Mouse (Mus musculus) kidney, adult 2 months (tissue): Measurements from ENCODE around the gene Rnaseh2c. TPM values are rescaled to one million over a fixed set of nuclear protein-coding genes. Genes with fewer than 3 reads are reported as not detected.

Experiments used
- DNase-seq: peaks from one replicate; pipeline ENCODE4 v3.0.0; 2021
- H3K27ac ChIP-seq: fragments of 200-500 bp; 2 replicates; pipeline ENCODE4 v1.5.1; 2012; ENCODE audit warnings: low read depth, low read length, control low read depth, inconsistent platforms; ENCODE audit not compliant: insufficient read depth
- H3K27me3 ChIP-seq: fragments of 200-500 bp; replicated peaks from 2 replicates; pipeline ENCODE4 v1.6.1; 2012; ENCODE audit warnings: mild to moderate bottlenecking, moderate library complexity, low read length, inconsistent platforms; ENCODE audit not compliant: control insufficient read depth, insufficient read depth
- H3K36me3 ChIP-seq: fragments of 200-500 bp; 2 replicates; pipeline ENCODE4 v1.6.1; 2012; ENCODE audit warnings: mild to moderate bottlenecking, moderate library complexity, low read length, inconsistent platforms; ENCODE audit not compliant: control insufficient read depth, insufficient read depth
- H3K4me1 ChIP-seq: fragments of 200-500 bp; 2 replicates; pipeline ENCODE4 v1.6.1; 2011; ENCODE audit warnings: low read length; ENCODE audit not compliant: control insufficient read depth, insufficient read depth
- H3K4me3 ChIP-seq: fragments of 200-500 bp; 2 replicates; pipeline ENCODE4 v1.5.1; 2011; ENCODE audit warnings: mild to moderate bottlenecking, low read depth, low read length, control low read depth; ENCODE audit not compliant: insufficient read depth
- CTCF ChIP-seq: fragments of 200-500 bp; conservative IDR thresholded peaks from 2 replicates; pipeline ENCODE4 v1.5.1; 2011; ENCODE audit warnings: low read depth, mild to moderate bottlenecking, control low read depth, low read length, moderate library complexity, mixed read lengths; ENCODE audit not compliant: insufficient read depth, insufficient read length
- POLR2A ChIP-seq: fragments of 200-500 bp; IDR thresholded peaks from one replicate; pipeline ENCODE4 v1.6.1; 2011; ENCODE audit warnings: low read depth, low read length, control low read depth
- WGBS: fragments of 180-500 bp; shearing (Covaris S2); methylation state at CpG from one replicate; pipeline ENCODE4 v1.1.7; 2018; 5-methylcytosine and 5-hydroxymethylcytosine counted together
- polyA plus RNA-seq: library from polyadenylated mRNA; depleted of rRNA; stranded (reverse); fragments of >200 nt; gene quantifications from 2 replicates; pipeline ENCODE4 v1.2.3, GENCODE M21; 2012

The Rnaseh2c gene
- polyA plus RNA-seq, 1 experiment = 62.3 TPM

DNA sequence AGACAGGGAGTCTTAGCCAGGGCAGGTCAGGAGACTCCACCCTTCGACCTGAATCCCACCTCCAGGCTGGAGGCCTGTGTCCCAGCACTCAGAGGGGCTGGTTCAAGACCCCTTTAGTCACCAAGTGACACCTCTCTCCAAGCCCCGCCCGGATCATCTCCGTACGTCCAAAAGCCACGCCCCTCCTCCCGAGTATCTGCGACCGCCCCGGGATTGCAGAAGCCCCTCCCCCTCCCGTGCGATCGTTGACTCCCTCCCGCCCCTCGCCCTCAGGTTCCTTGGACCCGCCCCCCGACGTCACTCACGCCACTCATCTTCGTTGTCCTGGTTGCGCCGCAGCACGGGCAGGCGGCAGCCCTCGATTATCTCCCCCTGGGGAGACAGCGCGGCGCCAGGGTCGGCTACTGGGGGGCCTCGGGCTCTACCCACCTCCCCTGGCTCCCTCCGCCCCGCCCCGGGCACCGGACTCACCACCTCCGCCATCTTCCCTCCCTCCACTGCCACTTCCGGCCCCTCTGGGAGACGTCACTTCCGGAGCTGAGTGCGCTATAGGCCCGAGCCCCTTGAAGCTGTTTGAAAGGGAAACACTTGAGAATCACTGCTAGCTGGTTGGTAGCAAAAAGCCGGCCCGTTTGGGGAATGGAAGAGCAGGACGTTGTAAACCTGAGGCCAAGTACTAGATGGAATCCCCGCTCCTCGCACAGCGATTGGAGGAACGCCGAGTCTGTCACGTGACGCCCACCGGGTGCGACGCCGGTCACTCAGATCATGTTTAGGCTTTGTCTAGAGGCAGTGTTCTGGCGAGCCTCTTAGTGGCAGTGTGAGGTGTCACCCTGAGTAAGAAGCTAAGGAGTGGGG is 8.1 kb downstream of the Rnaseh2c start, which contains the start of gene Kat5:
TSS of gene Kat5 (minus strand) at position 691 of the 858 bp plus-strand sequence.
- H3K36me3 ChIP-seq = no peaks in the 10 kb centered on the region
- H3K27me3 ChIP-seq = no peaks in the 10 kb centered on the region
- H3K4me1 ChIP-seq = peaks cover 6% of the 10 kb centered on the region; the same call in 1 of the 2 replicates
- WGBS = under 1% methylated on average over 55 of the region's 55 CpGs
- H3K4me3 ChIP-seq = peak within 1 kb of the TSS; percentile 57
- peak; percentile 95 for DNase-seq
- TF ChIP-seq CTCF = no peak
- peak; percentile 48 for TF ChIP-seq POLR2A
- peak within 1 kb of the TSS; percentile 83 for H3K27ac ChIP-seq

DNA sequence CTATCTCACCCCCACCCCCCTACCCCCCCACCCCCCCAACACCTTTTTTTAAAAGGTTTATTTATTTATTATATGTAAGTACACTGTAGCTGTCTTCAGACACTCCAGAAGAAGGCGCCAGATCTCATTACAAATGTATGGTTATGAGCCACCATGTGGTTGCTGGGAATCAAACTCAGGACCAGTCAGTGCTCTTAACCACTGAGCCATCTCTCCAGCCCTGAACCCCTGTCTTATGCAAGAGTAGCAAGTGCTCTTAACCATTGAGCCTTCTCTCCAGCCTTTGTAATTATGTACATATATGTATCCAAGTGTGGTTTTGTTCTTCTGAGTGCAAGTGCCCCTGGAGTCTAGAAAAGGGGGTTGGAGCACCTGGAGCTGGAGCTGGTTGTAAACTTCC is 10.3 kb downstream of the Rnaseh2c start:
- TF ChIP-seq POLR2A (no peak), CTCF (no peak)
- no peak for DNase-seq
- H3K4me1 ChIP-seq = peaks cover 6% of the 10 kb centered on the region; the same call in 1 of the 2 replicates
- no peak overlapping the region for H3K27ac ChIP-seq
- WGBS = 93% methylated on average over 1 of the region's 1 CpGs
- no peaks in the 10 kb centered on the region for H3K27me3 ChIP-seq
- H3K36me3 ChIP-seq = no peaks in the 10 kb centered on the region
- no peak overlapping the region for H3K4me3 ChIP-seq

DNA sequence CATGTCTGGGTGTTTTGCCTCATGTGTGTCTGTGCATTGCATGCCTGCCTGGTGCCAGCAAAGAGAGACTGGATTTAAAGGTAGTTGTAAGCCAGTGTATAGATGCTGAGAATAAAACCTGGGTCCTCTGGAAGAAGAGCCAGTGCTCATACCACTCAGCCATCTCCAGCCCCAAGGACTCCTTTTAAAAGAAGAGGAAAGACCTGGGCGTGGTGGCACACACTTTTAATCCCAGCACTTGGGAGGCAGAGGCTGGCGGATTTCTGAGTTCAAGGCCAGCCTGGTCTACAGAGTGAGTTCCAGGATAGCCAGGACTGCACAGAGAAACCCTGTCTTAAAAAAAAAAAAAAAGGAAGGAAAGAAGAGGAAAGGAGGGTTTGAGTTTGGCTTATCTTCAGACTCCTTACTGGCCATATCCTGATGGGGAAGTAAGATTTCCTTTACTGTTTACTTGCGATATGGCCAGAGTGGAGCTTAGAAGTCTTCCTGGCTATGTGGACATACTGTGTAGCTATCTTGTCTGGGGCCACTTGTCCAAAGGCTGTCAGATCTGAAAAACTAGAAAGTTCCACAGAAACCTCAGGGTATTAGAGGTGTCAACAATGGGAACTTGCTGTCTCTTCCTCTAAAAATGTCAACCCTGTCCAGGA is 11.2 kb downstream of the Rnaseh2c start:
- Histone ChIP-seq H3K27ac (no peak overlapping the region), H3K4me1 (peaks cover 6% of the 10 kb centered on the region; the same call in 1 of the 2 replicates), H3K27me3 (no peaks in the 10 kb centered on the region), H3K4me3 (no peak overlapping the region), H3K36me3 (no peaks in the 10 kb centered on the region)
- WGBS = 81% methylated on average over 3 of the region's 3 CpGs
- TF ChIP-seq CTCF (no peak), POLR2A (no peak)
- no peak for DNase-seq

DNA sequence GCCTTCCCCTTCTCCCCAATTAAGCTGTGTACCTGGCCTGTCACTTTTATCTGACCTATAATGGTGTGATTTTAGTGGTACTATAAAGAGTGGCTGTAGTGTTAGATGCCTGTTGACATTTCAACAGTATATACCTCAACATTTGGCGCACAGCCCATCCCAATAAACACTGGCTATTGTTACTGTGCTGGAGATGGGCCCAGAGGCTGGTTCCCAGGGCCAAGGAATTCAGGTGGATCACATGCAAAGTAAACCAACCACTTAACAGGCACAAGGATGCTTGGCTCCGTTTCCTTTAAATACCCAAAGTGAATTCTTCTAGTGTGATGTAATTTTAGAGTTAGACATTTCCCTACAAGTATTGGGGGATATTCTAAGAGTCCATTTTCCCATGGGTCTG is 13.3 kb downstream of the Rnaseh2c start:
- 67% methylated on average over 2 of the region's 2 CpGs for WGBS
- Histone ChIP-seq H3K27me3 (no peaks in the 10 kb centered on the region), H3K27ac (no peak overlapping the region), H3K4me1 (peaks cover 4% of the 10 kb centered on the region; the same call in 1 of the 2 replicates), H3K36me3 (no peaks in the 10 kb centered on the region), H3K4me3 (no peak overlapping the region)
- TF ChIP-seq CTCF (no peak), POLR2A (no peak)
- no peak for DNase-seq

DNA sequence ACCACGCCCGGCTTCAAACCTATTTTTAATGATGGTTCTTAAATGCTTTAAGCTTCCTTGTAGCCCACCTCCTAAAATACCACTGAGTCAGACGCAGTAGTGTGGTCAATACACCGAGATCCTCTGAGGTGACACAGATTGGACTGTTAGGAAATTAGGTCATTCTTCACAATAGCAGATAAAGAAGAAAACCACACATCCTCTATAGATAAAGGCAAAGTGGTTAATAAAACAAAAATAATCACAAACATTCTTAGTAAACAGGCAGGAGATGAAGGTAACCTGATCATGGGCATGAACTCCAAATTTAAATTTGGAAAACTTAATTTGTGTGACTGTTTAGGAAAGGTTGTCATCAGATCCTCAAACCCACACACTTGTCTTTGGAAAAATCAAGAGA is 18.3 kb downstream of the Rnaseh2c start:
- TF ChIP-seq CTCF (no peak), POLR2A (no peak)
- no peak overlapping the region for H3K4me3 ChIP-seq
- H3K4me1 ChIP-seq = no peaks in the 10 kb centered on the region
- no peak overlapping the region for H3K27ac ChIP-seq
- 81% methylated on average over 4 of the region's 4 CpGs for WGBS
- no peak for DNase-seq
- H3K36me3 ChIP-seq = no peaks in the 10 kb centered on the region
- H3K27me3 ChIP-seq = no peaks in the 10 kb centered on the region

DNA sequence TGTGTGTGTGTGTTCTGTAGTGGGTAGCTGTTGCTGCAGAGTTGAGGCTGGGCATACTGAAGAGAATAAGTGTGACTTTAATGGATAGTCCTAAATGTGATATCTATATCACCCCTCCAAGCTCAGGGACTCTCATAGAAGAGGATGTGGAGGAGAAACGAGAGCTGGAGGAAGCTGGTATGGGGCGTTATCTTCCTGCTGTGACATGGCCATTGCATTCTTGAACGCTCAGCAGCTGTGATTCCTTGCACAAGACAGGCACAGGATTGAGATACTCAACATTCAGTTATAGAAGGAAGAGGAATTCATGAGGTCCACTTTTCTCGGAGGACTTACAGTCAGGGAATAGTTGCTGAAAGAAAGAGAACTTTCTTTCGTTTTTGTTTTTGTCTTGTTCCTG is 20.2 kb downstream of the Rnaseh2c start:
- H3K4me1 ChIP-seq = no peaks in the 10 kb centered on the region
- H3K4me3 ChIP-seq = no peak overlapping the region
- no peak for TF ChIP-seq POLR2A
- no peak for TF ChIP-seq CTCF
- DNase-seq = no peak
- H3K27me3 ChIP-seq = no peaks in the 10 kb centered on the region
- H3K27ac ChIP-seq = no peak overlapping the region
- H3K36me3 ChIP-seq = no peaks in the 10 kb centered on the region
- 66% methylated on average over 5 of the region's 5 CpGs for WGBS

DNA sequence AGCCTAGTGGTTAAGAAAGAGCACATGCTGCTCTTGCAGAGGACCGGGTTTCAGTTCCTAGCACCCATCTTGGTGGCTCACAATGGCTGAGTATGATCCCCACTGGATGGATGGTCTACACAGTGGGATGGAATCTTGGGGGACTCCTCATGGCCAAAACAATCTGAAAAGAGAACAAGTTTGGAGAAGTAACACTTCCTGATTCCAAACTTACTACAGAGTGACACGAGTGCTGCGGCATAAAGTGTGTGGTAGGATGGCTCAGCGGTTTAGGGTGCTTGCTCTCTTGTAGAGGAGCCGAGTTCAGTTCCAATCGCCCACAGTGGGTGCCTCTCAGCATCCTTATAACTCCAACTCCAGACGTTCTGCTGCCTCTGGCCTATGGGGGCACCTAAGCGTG is 23.6 kb downstream of the Rnaseh2c start:
- Histone ChIP-seq H3K4me3 (no peak overlapping the region), H3K36me3 (no peaks in the 10 kb centered on the region), H3K27me3 (no peaks in the 10 kb centered on the region), H3K27ac (no peak overlapping the region), H3K4me1 (no peaks in the 10 kb centered on the region)
- DNase-seq = no peak
- 90% methylated on average over 8 of the region's 8 CpGs for WGBS
- TF ChIP-seq POLR2A (no peak), CTCF (no peak)
